Mouse (Mus musculus) heart, adult 2 months (tissue): ENCODE data around the gene Cish. TPM values are rescaled to one million over a fixed set of nuclear protein-coding genes. Genes with fewer than 3 reads are reported as not detected.

ENCODE experiments used
- DNase-seq, 2 experiments: peaks; one replicate each; pipeline ENCODE4 v3.0.0; 2021
- H3K27ac ChIP-seq: fragments of 200-600 bp; 2 replicates; pipeline ENCODE4 v1.8.1; 2022
- H3K27me3 ChIP-seq: fragments of 200-500 bp; 2 replicates; pipeline ENCODE4 v1.6.1; 2012; ENCODE audit warnings: mild to moderate bottlenecking, low read length, inconsistent platforms, mixed read lengths; ENCODE audit not compliant: control insufficient read depth, insufficient read depth
- H3K36me3 ChIP-seq: fragments of 200-500 bp; 2 replicates; pipeline ENCODE4 v1.6.1; 2012; ENCODE audit warnings: low read length, inconsistent platforms; ENCODE audit not compliant: control insufficient read depth, insufficient read depth
- H3K4me1 ChIP-seq: fragments of 200-500 bp; 2 replicates; pipeline ENCODE4 v1.6.1; 2011; ENCODE audit warnings: low read length; ENCODE audit not compliant: control insufficient read depth, insufficient read depth
- H3K4me3 ChIP-seq: fragments of 200-600 bp; 2 replicates; pipeline ENCODE4 v1.8.1; 2022
- H3K79me2 ChIP-seq: fragments of 200-500 bp; replicated peaks from 2 replicates; pipeline ENCODE4 v1.6.1; 2012; ENCODE audit warnings: mild to moderate bottlenecking, inconsistent platforms, low read length, moderate library complexity, mixed read lengths; ENCODE audit not compliant: control insufficient read depth, insufficient read depth
- H3K9ac ChIP-seq: fragments of 200-500 bp; 2 replicates; pipeline ENCODE4 v1.6.1; 2012; ENCODE audit warnings: low read depth, mild to moderate bottlenecking, control low read depth, inconsistent platforms, low read length, mixed read lengths
- CTCF ChIP-seq: fragments of 200-600 bp; IDR thresholded peaks from 2 replicates; pipeline ENCODE4 v1.8.1; 2022; ENCODE audit warnings: antibody characterized with exemption, mild to moderate bottlenecking, moderate library complexity
- EP300 ChIP-seq: fragments of 200-500 bp; IDR thresholded peaks from 2 replicates; pipeline ENCODE4 v1.6.1; 2011; ENCODE audit warnings: low read depth, low read length, control low read depth; ENCODE audit not compliant: insufficient read depth
- POLR2A ChIP-seq: fragments of 200-500 bp; IDR thresholded peaks from 2 replicates; pipeline ENCODE4 v1.6.1; 2011; ENCODE audit warnings: mild to moderate bottlenecking, low read depth, low read length, control low read depth; ENCODE audit not compliant: insufficient read depth
- WGBS: fragments of 180-500 bp; shearing (Covaris S2); methylation state at CpG from one replicate; pipeline ENCODE4 v1.1.7; 2018; 5-methylcytosine and 5-hydroxymethylcytosine counted together
- intact Hi-C: fragments of 180-260 bp; cut with DNase I; formaldehyde crosslinking; loops from one replicate; pipeline ENCODE4 v1.15.1; 2025
- polyA plus RNA-seq: library from polyadenylated mRNA; depleted of rRNA; stranded (reverse); fragments of >200 nt; gene quantifications from 2 replicates; pipeline ENCODE4 v1.2.3, GENCODE M21; 2012
- total RNA-seq, 2 experiments: library from RNA; stranded (reverse); gene quantifications; 2 replicates each; pipeline ENCODE4 v1.2.3; 2021

The Cish gene
- total and polyA plus RNA-seq, 3 experiments: 118 to 167 (median 151) TPM

GRCm38 (mm10) chr9:107282951-107283350 is 12.9 kb upstream of the Cish start:
- peaks cover 2% of the 10 kb centered on the region; the same call in 1 of the 2 replicates for H3K79me2 ChIP-seq
- H3K27me3 ChIP-seq: no peaks in the 10 kb centered on the region
- H3K27ac ChIP-seq: no peak overlapping the region
- DNase-seq: no peak
- peaks cover 18% of the 10 kb centered on the region for H3K4me1 ChIP-seq
- intact Hi-C loops: no loop called here
- TF ChIP-seq EP300: no peak
- no peak for TF ChIP-seq POLR2A
- TF ChIP-seq CTCF: no peak
- WGBS: 73% methylated on average over 9 of the region's 9 CpGs
- H3K4me3 ChIP-seq: no peak overlapping the region
- no peaks in the 10 kb centered on the region for H3K36me3 ChIP-seq
- H3K9ac ChIP-seq: no peak overlapping the region

GRCm38 (mm10) chr9:107285009-107285408 is 10.8 kb upstream of the Cish start:
- H3K9ac ChIP-seq: no peak overlapping the region
- peaks cover 2% of the 10 kb centered on the region; the same call in 1 of the 2 replicates for H3K79me2 ChIP-seq
- no peak for TF ChIP-seq EP300
- no peak for TF ChIP-seq POLR2A
- TF ChIP-seq CTCF: no peak
- WGBS: 16% methylated on average over 3 of the region's 3 CpGs
- no peak overlapping the region for H3K27ac ChIP-seq
- intact Hi-C loops: loop anchor here (5.0 kb wide), 1 partner anchor 598 kb away; the partner anchor contains the start of gene Tex264
- H3K4me1 ChIP-seq: peaks cover 6% of the 10 kb centered on the region
- H3K27me3 ChIP-seq: no peaks in the 10 kb centered on the region
- no peaks in the 10 kb centered on the region for H3K36me3 ChIP-seq
- no peak for DNase-seq
- H3K4me3 ChIP-seq: no peak overlapping the region

GRCm38 (mm10) chr9:107287294-107287693 is 8.5 kb upstream of the Cish start:
- Histone ChIP-seq H3K4me3 (no peak overlapping the region), H3K4me1 (peaks cover 2% of the 10 kb centered on the region; the same call in 1 of the 2 replicates), H3K9ac (no peak overlapping the region), H3K27me3 (no peaks in the 10 kb centered on the region), H3K36me3 (no peaks in the 10 kb centered on the region), H3K27ac (no peak overlapping the region), H3K79me2 (no peaks in the 10 kb centered on the region)
- WGBS: 64% methylated on average over 2 of the region's 2 CpGs
- intact Hi-C loops: loop anchor here (5.0 kb wide), 1 partner anchor 600 kb away; the partner anchor contains the start of gene Tex264
- DNase-seq: no peak
- TF ChIP-seq POLR2A: no peak

GRCm38 (mm10) chr9:107288105-107288650 is 7.6 kb upstream of the Cish start:
- no peak overlapping the region for H3K9ac ChIP-seq
- H3K36me3 ChIP-seq: no peaks in the 10 kb centered on the region
- intact Hi-C loops: loop anchor here (5.0 kb wide), 1 partner anchor 601 kb away; the partner anchor contains the start of gene Tex264
- WGBS: 81% methylated on average over 14 of the region's 14 CpGs
- DNase-seq: no peak
- H3K4me3 ChIP-seq: no peak overlapping the region
- peaks cover 2% of the 10 kb centered on the region; the same call in 1 of the 2 replicates for H3K4me1 ChIP-seq
- no peaks in the 10 kb centered on the region for H3K79me2 ChIP-seq
- H3K27ac ChIP-seq: no peak overlapping the region; the same call in 1 of the 2 replicates
- TF ChIP-seq POLR2A (no peak), EP300 (no peak), CTCF (no peak)
- no peaks in the 10 kb centered on the region for H3K27me3 ChIP-seq

GRCm38 (mm10) chr9:107288711-107289110 is 7.1 kb upstream of the Cish start:
- H3K27me3 ChIP-seq: no peaks in the 10 kb centered on the region
- no peaks in the 10 kb centered on the region for H3K36me3 ChIP-seq
- peak overlapping the region; percentile 90 for H3K27ac ChIP-seq
- intact Hi-C loops: loop anchor here (5.0 kb wide), 1 partner anchor 601 kb away; the partner anchor contains the start of gene Tex264
- no peak for TF ChIP-seq POLR2A
- TF ChIP-seq CTCF: no peak
- TF ChIP-seq EP300: no peak
- peaks cover 2% of the 10 kb centered on the region; the same call in 1 of the 2 replicates for H3K4me1 ChIP-seq
- H3K9ac ChIP-seq: peak overlapping the region; percentile 65
- DNase-seq: no peak
- no peaks in the 10 kb centered on the region for H3K79me2 ChIP-seq
- WGBS: 45% methylated on average over 8 of the region's 8 CpGs
- peak overlapping the region; percentile 61 for H3K4me3 ChIP-seq
